In genomic region chr14:31611986-31612385, GRCm38 (mm10) we compare ENCODE assay signal across 16 mouse cellular contexts. TPM values are rescaled to one million over a fixed set of nuclear protein-coding genes. Genes with fewer than 3 reads are reported as not detected.
DNase-seq lines count a peak whose midpoint lies in the region; ATAC-seq and TF ChIP-seq lines count a peak whose summit lies in the region.
"Had no signal": no experiment of that assay in that cellular context is flagged by ENCODE, and none has a peak within 500 bp of the region (broad histone marks: within the 10 kb centered on the region; RNA-seq: fewer than 3 reads in every experiment).

No protein-coding gene starts in this region.

- no peaks in the 10 kb centered on the region for H3K27me3 ChIP-seq in kidney, postnatal 0 days (ENCODE audit: insufficient read depth, low read length)
- H3K27me3 ChIP-seq in thymus, adult 2 months (ENCODE audit: control insufficient read depth, insufficient read depth, low read length), result no peaks in the 10 kb centered on the region
- H3K27me3 ChIP-seq in stomach, postnatal 0 days (ENCODE audit: control insufficient read depth, insufficient read depth, low read length), result no peaks in the 10 kb centered on the region
- H3K27me3 ChIP-seq in limb, embryonic 10.5 days (ENCODE audit: low read depth, poor library complexity, severe bottlenecking), result no peaks in the 10 kb centered on the region
- H3K27me3 ChIP-seq: liver, embryonic 15.5 days; megakaryocyte, embryonic 14.5 days had no signal

- H3K27ac ChIP-seq in kidney, postnatal 0 days, result no peak overlapping the region
- no peak overlapping the region for H3K27ac ChIP-seq in thymus, adult 2 months (ENCODE audit: control insufficient read depth, insufficient read depth, low read length)
- no peak overlapping the region for H3K27ac ChIP-seq in stomach, postnatal 0 days (replicated peaks)
- no peak overlapping the region for H3K27ac ChIP-seq in limb, embryonic 10.5 days
- H3K27ac ChIP-seq: liver, embryonic 15.5 days had no signal

- no peak for DNase-seq in kidney, postnatal 0 days (ENCODE audit: low spot score)
- no peak for DNase-seq in kidney, adult 11 months
- DNase-seq in thymus, postnatal 0 days (ENCODE audit: low spot score), result peak; percentile 15
- DNase-seq in thymus, adult 2 months, result no peak
- DNase-seq in NIH3T3 (ENCODE audit: low read depth), result peak; percentile 4
- no peak for DNase-seq in stomach, postnatal 0 days (ENCODE audit: low spot score)
- DNase-seq in limb, embryonic 10.5 days (ENCODE audit: low spot score), result no peak
- DNase-seq: cerebellum, adult 2 months; embryo, embryonic 11 days; gastrocnemius, postnatal 25 days; kidney, adult 8-10 months; right cerebral cortex, adult 18-20 months; thymus, postnatal 14 days had no signal

- 69% methylated on average over 4 of the region's 4 CpGs for WGBS in kidney, postnatal 0 days
- WGBS in thymus, adult 2 months, result 92% methylated on average over 4 of the region's 4 CpGs
- 72% methylated on average over 4 of the region's 4 CpGs for WGBS in stomach, postnatal 0 days
- 64% methylated on average over 4 of the region's 4 CpGs for whole genome bisulfite sequencing in limb, embryonic 10.5 days

- 0 out of 2 replicates have a peak, but pooled peaks cover 7% of the 10 kb centered on the region for H3K36me3 ChIP-seq in kidney, postnatal 0 days (ENCODE audit: insufficient read depth, low read length)
- H3K36me3 ChIP-seq in thymus, adult 2 months (ENCODE audit: control insufficient read depth, insufficient read depth, low read length), result no peaks in the 10 kb centered on the region
- H3K36me3 ChIP-seq in stomach, postnatal 0 days (ENCODE audit: control insufficient read depth, insufficient read depth, low read length), result no peaks in the 10 kb centered on the region
- H3K36me3 ChIP-seq in limb, embryonic 10.5 days, result no peaks in the 10 kb centered on the region

- TF ChIP-seq CTCF in kidney, postnatal 0 days (IDR thresholded peaks at IDR 0.05; ENCODE audit: low read depth), result peak; percentile 39; the same call in 1 of the 2 replicates
- TF ChIP-seq CTCF in thymus, adult 2 months (IDR thresholded peaks at IDR 0.05; ENCODE audit: borderline replicate concordance, control insufficient read depth, extremely low read depth, insufficient read depth, low read length, poor library complexity), result no peak
- peak; percentile 36; the same call in 1 of the 2 replicates for TF ChIP-seq CTCF in stomach, postnatal 0 days (IDR thresholded peaks at IDR 0.05; ENCODE audit: low read depth)

- TF ChIP-seq EP300 in stomach, postnatal 0 days (optimal IDR thresholded peaks at IDR 0.05), result no peak

- ATAC-seq in kidney, postnatal 0 days (replicated peaks; ENCODE audit: low FRiP score, low read depth), result no peak
- ATAC-seq in stomach, postnatal 0 days (ENCODE audit: low FRiP score, low TSS enrichment), result no peak

- no peak for TF ChIP-seq POLR2A in thymus, adult 2 months (IDR thresholded peaks at IDR 0.05; ENCODE audit: control insufficient read depth, extremely low read depth, insufficient read depth, low read length, poor library complexity)

- H3K4me2 ChIP-seq in kidney, postnatal 0 days (ENCODE audit: low read length), result no peak overlapping the region
- H3K4me2 ChIP-seq in stomach, postnatal 0 days (replicated peaks; ENCODE audit: low read depth), result no peak overlapping the region
- H3K4me2 ChIP-seq: liver, embryonic 15.5 days had no signal

- H3K9me3 ChIP-seq in kidney, postnatal 0 days (replicated peaks; ENCODE audit: low read length), result no peaks in the 10 kb centered on the region
- H3K9me3 ChIP-seq in stomach, postnatal 0 days (ENCODE audit: control insufficient read depth, low read length), result no peaks in the 10 kb centered on the region
- H3K9me3 ChIP-seq in limb, embryonic 10.5 days (replicated peaks), result no peaks in the 10 kb centered on the region
- H3K9me3 ChIP-seq: liver, embryonic 15.5 days had no signal

- H3K4me1 ChIP-seq in kidney, postnatal 0 days (replicated peaks; ENCODE audit: insufficient read depth, low read length), result no peaks in the 10 kb centered on the region
- H3K4me1 ChIP-seq in thymus, adult 2 months (replicated peaks; ENCODE audit: control insufficient read depth, insufficient read depth, low read length), result no peaks in the 10 kb centered on the region
- no peaks in the 10 kb centered on the region for H3K4me1 ChIP-seq in stomach, postnatal 0 days (replicated peaks; ENCODE audit: control insufficient read depth, insufficient read depth)
- no peaks in the 10 kb centered on the region for H3K4me1 ChIP-seq in limb, embryonic 10.5 days
- H3K4me1 ChIP-seq: liver, embryonic 15.5 days had no signal

- no peak overlapping the region for H3K4me3 ChIP-seq in kidney, postnatal 0 days (replicated peaks; ENCODE audit: low read depth, low read length)
- no peak overlapping the region for H3K4me3 ChIP-seq in thymus, adult 2 months (ENCODE audit: control insufficient read depth, insufficient read depth, low read length)
- H3K4me3 ChIP-seq in stomach, postnatal 0 days (ENCODE audit: low read depth, low read length), result no peak overlapping the region
- H3K4me3 ChIP-seq in limb, embryonic 10.5 days, result no peak overlapping the region
- H3K4me3 ChIP-seq: liver, embryonic 15.5 days; megakaryocyte, embryonic 14.5 days had no signal

- H3K9ac ChIP-seq in kidney, postnatal 0 days (ENCODE audit: low read depth, low read length), result no peak overlapping the region
- no peak overlapping the region for H3K9ac ChIP-seq in stomach, postnatal 0 days (ENCODE audit: low read length)
- H3K9ac ChIP-seq: liver, embryonic 15.5 days had no signal

RNA-seq across cellular contexts. Expression of gene Colq, which starts 20.8 kb away (rescaled TPM):
- 1.3 TPM in 2 replicates for polyA plus RNA-seq in kidney, postnatal 0 days (2015; fragmentation: Nextera tagmentation; extraction: Ambion mirVana)
- polyA plus RNA-seq in thymus, postnatal 0 days (2015; fragmentation: Nextera tagmentation; extraction: Ambion mirVana), result 91.4 and 93.9 TPM in 2 replicates
- 151 and 166 TPM in 2 replicates for polyA plus RNA-seq in thymus, adult 2 months (2012; rRNA removed)
- 0.91 and 1.2 TPM in 2 replicates for polyA plus RNA-seq in stomach, postnatal 0 days (2015; fragmentation: Nextera tagmentation; extraction: Ambion mirVana)
- polyA plus RNA-seq in limb, embryonic 10.5 days (2016; fragmentation: Nextera tagmentation; extraction: Ambion mirVana), result 0.13 and 0.20 TPM in 2 replicates
- polyA plus RNA-seq: hindbrain, embryonic 11.5 days had no signal

RNA-seq across cellular contexts. Expression of gene Gm49387, which starts 28.7 kb away (rescaled TPM):
- polyA plus RNA-seq in kidney, postnatal 0 days (2015; fragmentation: Nextera tagmentation; extraction: Ambion mirVana), result 2.9 TPM in 1 of 2 replicates, not detected in the other
- polyA plus RNA-seq in thymus, postnatal 0 days (2015; fragmentation: Nextera tagmentation; extraction: Ambion mirVana), result 2.6 and 3.2 TPM in 2 replicates
- not detected in 2 replicates for polyA plus RNA-seq in thymus, adult 2 months (2012; rRNA removed)
- 0.52 and 1.1 TPM in 2 replicates for polyA plus RNA-seq in stomach, postnatal 0 days (2015; fragmentation: Nextera tagmentation; extraction: Ambion mirVana)
- polyA plus RNA-seq in limb, embryonic 10.5 days (2016; fragmentation: Nextera tagmentation; extraction: Ambion mirVana), result 0.36 and 0.50 TPM in 2 replicates
- polyA plus RNA-seq: cerebellum, adult 2 months had no signal

RNA-seq across cellular contexts. Expression of gene Btd, which starts 28.8 kb away (rescaled TPM):
- polyA plus RNA-seq in kidney, postnatal 0 days (2015; fragmentation: Nextera tagmentation; extraction: Ambion mirVana), result 60.6 and 64.5 TPM in 2 replicates
- polyA plus RNA-seq in thymus, postnatal 0 days (2015; fragmentation: Nextera tagmentation; extraction: Ambion mirVana), result 21.2 and 23.2 TPM in 2 replicates
- polyA plus RNA-seq in thymus, adult 2 months (2012; rRNA removed), result 34.0 and 42.9 TPM in 2 replicates
- 17.0 and 17.5 TPM in 2 replicates for polyA plus RNA-seq in stomach, postnatal 0 days (2015; fragmentation: Nextera tagmentation; extraction: Ambion mirVana)
- polyA plus RNA-seq in limb, embryonic 10.5 days (2016; fragmentation: Nextera tagmentation; extraction: Ambion mirVana), result 12.1 and 16.3 TPM in 2 replicates

RNA-seq across cellular contexts. Expression of gene Hacl1, which starts 29.1 kb away (rescaled TPM):
- polyA plus RNA-seq in kidney, postnatal 0 days (2015; fragmentation: Nextera tagmentation; extraction: Ambion mirVana), result 68.9 and 76.3 TPM in 2 replicates
- polyA plus RNA-seq in thymus, postnatal 0 days (2015; fragmentation: Nextera tagmentation; extraction: Ambion mirVana), result 19.6 and 31.3 TPM in 2 replicates
- 12.1 and 15.3 TPM in 2 replicates for polyA plus RNA-seq in thymus, adult 2 months (2012; rRNA removed)
- 10.9 TPM in 2 replicates for polyA plus RNA-seq in stomach, postnatal 0 days (2015; fragmentation: Nextera tagmentation; extraction: Ambion mirVana)
- 6.1 and 9.4 TPM in 2 replicates for polyA plus RNA-seq in limb, embryonic 10.5 days (2016; fragmentation: Nextera tagmentation; extraction: Ambion mirVana)

Comparison
In these comparisons a context has a peak if more than half of its experiments do, and no peak if none do; other contexts are left out.
1. DNase-seq: peak in thymus, postnatal 0 days (single experiment) and NIH3T3 (single experiment); none in kidney, postnatal 0 days (single experiment), kidney, adult 11 months (single experiment), thymus, adult 2 months (single experiment), stomach, postnatal 0 days (single experiment) and limb, embryonic 10.5 days (single experiment).
2. RNA of gene Colq, which starts 20.8 kb away (polyA plus RNA-seq): 151 to 166 TPM in thymus, adult 2 months and 91.4 to 93.9 TPM in thymus, postnatal 0 days; 1.3 TPM in kidney, postnatal 0 days, 0.91 to 1.2 TPM in stomach, postnatal 0 days and 0.13 to 0.20 TPM in limb, embryonic 10.5 days; every median in the first group is over 10 times any median in the second.